Mouse (Mus musculus): ENCODE data around the gene Gm20517. TPM values are rescaled to one million over a fixed set of nuclear protein-coding genes. Genes with fewer than 3 reads are reported as not detected.

Gm20517 gene
- polyA plus RNA-seq, 1 experiment, result 1.5 TPM

DNA sequence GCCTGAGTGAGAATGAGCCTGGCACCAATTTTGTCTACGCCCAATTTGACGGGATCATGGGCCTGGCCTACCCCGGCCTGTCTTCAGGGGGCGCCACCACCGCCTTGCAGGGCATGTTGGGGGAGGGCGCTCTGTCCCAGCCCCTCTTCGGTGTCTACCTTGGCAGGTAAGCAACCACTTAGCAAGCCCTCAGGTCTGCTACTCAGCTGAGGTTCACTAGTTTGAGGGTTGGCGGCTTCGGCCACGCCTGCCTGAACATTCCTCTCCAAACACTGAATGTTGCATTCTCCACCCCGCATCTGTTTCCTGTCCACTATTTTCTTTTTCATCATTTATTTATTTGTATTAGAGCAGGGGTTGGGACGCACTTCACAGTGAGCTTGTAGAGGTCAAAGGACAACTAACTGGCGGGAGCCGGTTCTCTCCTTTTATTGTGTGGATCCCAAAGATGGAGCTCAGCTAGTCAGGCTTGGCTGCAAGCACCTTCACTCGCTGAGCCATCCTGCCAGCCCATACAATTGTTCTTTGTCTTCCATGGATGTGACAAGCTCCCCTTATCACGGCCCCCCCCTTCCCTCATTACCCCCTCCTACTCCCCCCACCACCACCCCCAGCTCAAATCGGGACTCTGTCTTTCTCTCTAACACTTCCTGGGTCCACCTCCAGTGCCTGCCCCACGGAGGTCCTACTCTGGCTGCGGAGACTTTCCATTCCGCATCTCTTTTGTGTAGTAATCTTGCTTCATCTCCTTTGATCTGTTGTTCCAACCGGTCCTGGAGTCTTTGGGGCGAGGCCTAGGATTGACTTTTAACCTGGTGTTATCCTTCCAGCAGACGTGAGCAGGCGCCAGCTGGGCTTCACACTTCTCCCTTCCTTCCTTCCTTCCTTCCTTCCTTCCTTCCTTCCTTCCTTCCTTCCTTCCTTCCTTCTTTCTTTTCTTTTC lies 119.5 kb downstream of the Gm20517 start:
- Histone ChIP-seq H3ac (ENCODE audit: control insufficient read depth, insufficient read length) (no peak overlapping the region), H3K36me3 (ENCODE audit: control insufficient read depth, insufficient read depth) (no peaks in the 10 kb centered on the region), H3K4me2 (ENCODE audit: low read depth) (no peak overlapping the region), H3K4me3 (no peak overlapping the region), H3K79me2 (ENCODE audit: control insufficient read depth, insufficient read depth) (no peaks in the 10 kb centered on the region), H3K27me3 (ENCODE audit: control insufficient read depth, insufficient read depth, insufficient read length) (peaks cover 39% of the 10 kb centered on the region)
- TF ChIP-seq MYOD1 (IDR thresholded peaks at IDR 0.05; ENCODE audit: control insufficient read depth in 1 of 3, insufficient read length in 2 of 3, low read depth in 2 of 3) (no peak), TCF12 (IDR thresholded peaks at IDR 0.05; ENCODE audit: insufficient read depth, poor library complexity, severe bottlenecking) (no peak)

Other genes with a start within 250 kb of the Gm20517 start
- 97.9 TPM for gene Mrps10, start 242.7 kb upstream of the Gm20517 start, polyA plus RNA-seq (2012; fragmentation: generic; extraction: Trizol)
- gene Guca1b, start 226.2 kb upstream of the Gm20517 start, polyA plus RNA-seq (2012; fragmentation: generic; extraction: Trizol), result 0.20 TPM
- 1.2 TPM for gene Guca1a, start 211.0 kb upstream of the Gm20517 start, polyA plus RNA-seq (2012; fragmentation: generic; extraction: Trizol)
- 0.08 TPM for gene AI661453, start 175.0 kb upstream of the Gm20517 start, polyA plus RNA-seq (2012; fragmentation: generic; extraction: Trizol)
- gene 1700001C19Rik, start 174.2 kb upstream of the Gm20517 start, polyA plus RNA-seq (2012; fragmentation: generic; extraction: Trizol), result not detected
- gene Taf8, start 109.3 kb upstream of the Gm20517 start, polyA plus RNA-seq (2012; fragmentation: generic; extraction: Trizol), result 13.4 TPM
- gene Ccnd3, start 106.5 kb upstream of the Gm20517 start, polyA plus RNA-seq (2012; fragmentation: generic; extraction: Trizol), result 858 TPM
- gene Bysl, start 97 bp upstream of the Gm20517 start, polyA plus RNA-seq (2012; fragmentation: generic; extraction: Trizol), result 41.0 TPM
- gene Med20, start within 50 bp of the Gm20517 start, polyA plus RNA-seq (2012; fragmentation: generic; extraction: Trizol), result 33.4 TPM
- gene Usp49, start 19.1 kb downstream of the Gm20517 start, polyA plus RNA-seq (2012; fragmentation: generic; extraction: Trizol), result 2.5 TPM
- 232 TPM for gene Tomm6, start 76.8 kb downstream of the Gm20517 start, polyA plus RNA-seq (2012; fragmentation: generic; extraction: Trizol)
- 3.4 TPM for gene Frs3, start 77.4 kb downstream of the Gm20517 start, polyA plus RNA-seq (2012; fragmentation: generic; extraction: Trizol)
- gene Gm21981, start 82.9 kb downstream of the Gm20517 start, polyA plus RNA-seq (2012; fragmentation: generic; extraction: Trizol), result 1.3 TPM
- gene Prickle4, start 83.1 kb downstream of the Gm20517 start, polyA plus RNA-seq (2012; fragmentation: generic; extraction: Trizol), result 0.32 TPM
- gene Pgc, start 115.3 kb downstream of the Gm20517 start, polyA plus RNA-seq (2012; fragmentation: generic; extraction: Trizol), result not detected
- gene Tfeb, start 125.4 kb downstream of the Gm20517 start, polyA plus RNA-seq (2012; fragmentation: generic; extraction: Trizol), result 16.5 TPM
- gene Mdfi, start 223.1 kb downstream of the Gm20517 start, polyA plus RNA-seq (2012; fragmentation: generic; extraction: Trizol), result 1.1 TPM